Mouse (Mus musculus): ENCODE measurements around the gene Haspin. TPM values are rescaled to one million over a fixed set of nuclear protein-coding genes. Genes with fewer than 3 reads are reported as not detected.

The Haspin gene
- polyA plus RNA-seq, 1 experiment from 2014 or later: 7.9 TPM

DNA sequence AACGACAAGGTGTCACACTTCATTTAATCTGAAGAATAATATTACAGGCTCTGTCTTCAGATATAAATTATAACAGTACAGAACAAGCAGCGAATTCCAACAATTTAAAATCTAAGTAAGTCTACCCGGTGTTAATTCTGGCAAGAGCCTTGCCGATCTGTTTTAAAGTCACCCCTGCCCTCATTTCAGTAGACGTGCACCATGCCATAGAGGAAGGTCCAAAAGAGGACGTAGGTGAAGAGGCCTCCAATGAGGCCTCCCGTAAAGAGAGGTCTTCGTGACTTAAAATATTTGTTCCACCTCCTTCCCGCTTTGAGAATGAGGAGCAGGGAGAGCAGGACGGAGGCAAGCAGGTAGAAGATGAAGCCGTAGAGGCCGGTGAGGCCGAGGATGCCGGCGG is 38.1 kb upstream of the Haspin start:
- Histone ChIP-seq H3K4me3 (ENCODE audit: control insufficient read depth in 1 of 2, insufficient read depth in 1 of 2, low read depth in 1 of 2, low read length in 2 of 2) (peak overlapping the region; percentile 65 to 99), H3K4me1 (ENCODE audit: control insufficient read depth in 2 of 2, insufficient read depth in 2 of 2, low read length in 2 of 2) (peaks cover 20 to 40% of the 10 kb centered on the region in 2 experiments), H3K27me3 (ENCODE audit: control insufficient read depth, insufficient read depth, low read length) (no peaks in the 10 kb centered on the region), H3K9me3 (ENCODE audit: control insufficient read depth, low read length) (no peaks in the 10 kb centered on the region), H3K27ac (replicated peaks in 1 of 2; ENCODE audit: control insufficient read depth in 1 of 2, insufficient read depth in 1 of 2, low read depth in 2 of 2, low read length in 2 of 2) (peak overlapping the region in 1 of 2 experiments; percentile 76; a peak in 1 of 4 replicates), H3K9ac (ENCODE audit: low read length) (peak overlapping the region; percentile 95), H3K36me3 (ENCODE audit: control insufficient read depth, insufficient read depth, low read length) (peaks cover 47% of the 10 kb centered on the region), H3K4me2 (ENCODE audit: low read length) (peak overlapping the region; percentile 81)
- ATAC-seq (ENCODE audit: insufficient number of reproducible peaks, insufficient read depth, low FRiP score, low read depth): no peak
- WGBS: under 1% methylated on average over 15 of the region's 15 CpGs

DNA sequence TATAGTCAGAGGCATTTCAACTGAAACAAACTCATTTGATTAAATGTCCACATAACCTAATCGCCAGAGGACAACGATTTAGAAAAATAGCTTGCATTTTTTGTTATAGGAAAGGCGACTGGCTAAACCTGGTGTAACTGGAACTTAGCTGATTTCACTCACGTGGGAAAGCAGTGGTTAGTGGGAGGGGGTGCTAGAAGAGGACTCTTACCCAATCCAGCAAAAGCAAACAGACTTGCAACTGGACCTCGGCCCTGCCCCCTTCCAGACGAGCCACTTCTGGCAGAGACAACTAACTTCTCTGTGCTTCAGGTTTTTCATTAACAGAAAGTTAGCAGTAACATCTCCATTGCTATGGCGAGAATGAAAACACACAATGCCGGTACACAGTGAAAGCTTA is 37.5 kb upstream of the Haspin start:
- WGBS: 44% methylated on average over 8 of the region's 8 CpGs
- H3K4me1 ChIP-seq (ENCODE audit: control insufficient read depth in 2 of 2, insufficient read depth in 2 of 2, low read length in 2 of 2): peaks cover 20 to 40% of the 10 kb centered on the region in 2 experiments
- peak overlapping the region; percentile 81 for H3K4me2 ChIP-seq (ENCODE audit: low read length)
- H3K27me3 ChIP-seq (ENCODE audit: control insufficient read depth, insufficient read depth, low read length): no peaks in the 10 kb centered on the region
- peaks cover 48% of the 10 kb centered on the region for H3K36me3 ChIP-seq (ENCODE audit: control insufficient read depth, insufficient read depth, low read length)
- no peak overlapping the region for H3K27ac ChIP-seq (replicated peaks in 1 of 2; ENCODE audit: control insufficient read depth in 1 of 2, insufficient read depth in 1 of 2, low read depth in 2 of 2, low read length in 2 of 2)
- no peak for ATAC-seq (ENCODE audit: insufficient number of reproducible peaks, insufficient read depth, low FRiP score, low read depth)
- peak overlapping the region; percentile 65 to 99; a peak in 3 of 4 replicates for H3K4me3 ChIP-seq (ENCODE audit: control insufficient read depth in 1 of 2, insufficient read depth in 1 of 2, low read depth in 1 of 2, low read length in 2 of 2)
- H3K9me3 ChIP-seq (ENCODE audit: control insufficient read depth, low read length): no peaks in the 10 kb centered on the region
- peak overlapping the region; percentile 95 for H3K9ac ChIP-seq (ENCODE audit: low read length)

DNA sequence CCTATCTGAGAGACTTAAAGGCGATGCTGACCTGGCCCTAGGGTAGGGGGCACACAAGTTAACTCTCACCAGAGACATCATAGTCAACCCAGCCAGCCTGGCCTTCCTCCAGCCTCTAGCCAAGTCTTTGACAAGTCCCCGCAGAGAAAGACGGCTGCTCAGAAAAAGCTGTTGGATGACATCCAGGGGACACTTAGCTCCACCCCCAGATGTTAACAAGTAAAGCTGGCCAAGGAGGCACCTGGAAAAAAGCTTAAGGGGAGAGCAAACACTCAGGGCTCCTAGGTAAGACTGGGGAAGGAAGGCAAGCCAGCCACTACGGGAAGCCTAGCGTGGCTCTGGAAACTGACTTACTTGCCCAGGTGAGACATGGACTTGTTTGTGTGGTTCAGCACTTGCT is 34.1 kb upstream of the Haspin start:
- 34% methylated on average over 5 of the region's 5 CpGs for WGBS

DNA sequence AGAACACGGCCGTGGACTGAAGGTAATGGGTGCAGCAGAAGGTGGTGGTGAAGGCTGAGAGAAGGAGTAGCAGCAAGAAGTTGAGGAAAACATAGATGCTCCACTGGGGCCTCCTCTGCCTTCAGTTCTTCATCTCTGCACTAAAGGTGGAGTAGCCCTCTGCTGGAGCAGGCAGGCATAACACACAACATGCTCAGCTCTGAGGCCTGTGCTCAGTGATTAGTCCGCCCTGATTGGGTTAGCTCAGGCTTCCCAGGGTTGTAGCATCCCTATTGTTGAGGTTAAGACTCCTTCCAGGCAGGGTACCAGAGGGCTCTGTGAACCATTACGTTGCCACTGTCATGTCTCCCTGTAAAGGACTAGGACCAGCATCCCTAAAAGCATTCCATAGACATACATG is 31.1 kb upstream of the Haspin start:
- H3K4me1 ChIP-seq (ENCODE audit: control insufficient read depth in 2 of 2, insufficient read depth in 2 of 2, low read length in 2 of 2): peaks cover 10 to 17% of the 10 kb centered on the region in 2 experiments; a peak in 3 of 4 replicates
- WGBS: 33% methylated on average over 4 of the region's 4 CpGs
- ATAC-seq (ENCODE audit: insufficient number of reproducible peaks, insufficient read depth, low FRiP score, low read depth): no peak

More for the DNA sequence above, 34.1 kb upstream of the Haspin start:
- Histone ChIP-seq H3K9me3 (ENCODE audit: control insufficient read depth, low read length) (no peaks in the 10 kb centered on the region), H3K27ac (replicated peaks in 1 of 2; ENCODE audit: control insufficient read depth in 1 of 2, insufficient read depth in 1 of 2, low read depth in 2 of 2, low read length in 2 of 2) (peak overlapping the region in 1 of 2 experiments; percentile 55; a peak in 2 of 4 replicates), H3K9ac (ENCODE audit: low read length) (peak overlapping the region; percentile 30), H3K4me2 (ENCODE audit: low read length) (no peak overlapping the region), H3K36me3 (ENCODE audit: control insufficient read depth, insufficient read depth, low read length) (peaks cover 34% of the 10 kb centered on the region), H3K4me3 (ENCODE audit: control insufficient read depth in 1 of 2, insufficient read depth in 1 of 2, low read depth in 1 of 2, low read length in 2 of 2) (no peak overlapping the region), H3K27me3 (ENCODE audit: control insufficient read depth, insufficient read depth, low read length) (no peaks in the 10 kb centered on the region), H3K4me1 (ENCODE audit: control insufficient read depth in 2 of 2, insufficient read depth in 2 of 2, low read length in 2 of 2) (peaks cover 12 to 30% of the 10 kb centered on the region in 2 experiments; a peak in 3 of 4 replicates)
- no peak for ATAC-seq (ENCODE audit: insufficient number of reproducible peaks, insufficient read depth, low FRiP score, low read depth)

DNA sequence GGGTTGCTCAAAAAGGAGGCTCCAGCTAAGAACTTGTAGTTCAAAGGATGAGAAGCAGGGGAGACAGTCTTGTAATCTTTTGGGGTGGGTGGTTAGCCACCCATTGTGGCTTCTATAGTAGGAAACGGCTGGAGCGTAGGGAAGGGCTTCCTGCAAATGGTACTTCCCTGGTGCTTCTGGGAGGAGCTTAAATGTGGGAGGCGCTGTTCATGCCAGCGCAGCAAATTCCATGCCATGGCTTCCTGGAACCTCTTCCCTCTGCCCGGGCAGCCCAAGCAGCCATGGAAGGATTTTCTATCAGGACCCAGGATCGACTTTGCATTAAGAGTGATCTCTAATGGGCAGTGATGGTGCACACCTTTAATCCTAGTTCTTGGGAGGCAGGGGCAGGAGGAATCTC is 30.5 kb upstream of the Haspin start:
- Histone ChIP-seq H3K27ac (replicated peaks in 1 of 2; ENCODE audit: control insufficient read depth in 1 of 2, insufficient read depth in 1 of 2, low read depth in 2 of 2, low read length in 2 of 2) (no peak overlapping the region), H3K4me3 (ENCODE audit: control insufficient read depth in 1 of 2, insufficient read depth in 1 of 2, low read depth in 1 of 2, low read length in 2 of 2) (no peak overlapping the region), H3K36me3 (ENCODE audit: control insufficient read depth, insufficient read depth, low read length) (peaks cover 16% of the 10 kb centered on the region), H3K9me3 (ENCODE audit: control insufficient read depth, low read length) (no peaks in the 10 kb centered on the region), H3K4me2 (ENCODE audit: low read length) (no peak overlapping the region), H3K9ac (ENCODE audit: low read length) (no peak overlapping the region), H3K27me3 (ENCODE audit: control insufficient read depth, insufficient read depth, low read length) (no peaks in the 10 kb centered on the region), H3K4me1 (ENCODE audit: control insufficient read depth in 2 of 2, insufficient read depth in 2 of 2, low read length in 2 of 2) (peaks cover 10 to 17% of the 10 kb centered on the region in 2 experiments; a peak in 3 of 4 replicates)
- ATAC-seq (ENCODE audit: insufficient number of reproducible peaks, insufficient read depth, low FRiP score, low read depth): no peak
- 68% methylated on average over 6 of the region's 6 CpGs for WGBS

More for the DNA sequence above, 31.1 kb upstream of the Haspin start:
- Histone ChIP-seq H3K9me3 (ENCODE audit: control insufficient read depth, low read length) (no peaks in the 10 kb centered on the region), H3K27me3 (ENCODE audit: control insufficient read depth, insufficient read depth, low read length) (no peaks in the 10 kb centered on the region), H3K36me3 (ENCODE audit: control insufficient read depth, insufficient read depth, low read length) (peaks cover 22% of the 10 kb centered on the region), H3K4me2 (ENCODE audit: low read length) (no peak overlapping the region), H3K9ac (ENCODE audit: low read length) (no peak overlapping the region), H3K4me3 (ENCODE audit: control insufficient read depth in 1 of 2, insufficient read depth in 1 of 2, low read depth in 1 of 2, low read length in 2 of 2) (no peak overlapping the region), H3K27ac (replicated peaks in 1 of 2; ENCODE audit: control insufficient read depth in 1 of 2, insufficient read depth in 1 of 2, low read depth in 2 of 2, low read length in 2 of 2) (no peak overlapping the region)

DNA sequence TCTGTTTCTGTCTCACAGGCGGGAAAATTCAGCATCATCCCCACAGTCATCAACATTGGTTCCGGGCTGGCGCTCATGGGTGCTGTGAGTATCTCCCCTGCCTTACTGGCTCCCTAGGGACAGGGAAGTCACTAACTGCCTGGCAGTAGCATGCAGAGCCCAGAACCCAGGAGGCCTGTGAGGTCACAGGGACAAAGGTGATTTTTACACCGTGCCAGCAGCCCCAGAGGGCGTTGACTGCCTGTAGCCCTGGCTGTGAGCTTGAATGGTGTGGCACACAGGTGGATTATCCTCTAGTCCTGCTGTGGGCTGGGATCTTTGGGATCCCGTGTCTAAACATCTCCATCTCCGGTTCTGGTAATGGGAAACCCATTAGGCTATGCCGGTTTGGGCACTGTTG is 30.0 kb upstream of the Haspin start:
- peaks cover 13% of the 10 kb centered on the region; the same call in 1 of the 2 replicates for H3K36me3 ChIP-seq (ENCODE audit: control insufficient read depth, insufficient read depth, low read length)
- no peak overlapping the region for H3K4me2 ChIP-seq (ENCODE audit: low read length)
- ATAC-seq (ENCODE audit: insufficient number of reproducible peaks, insufficient read depth, low FRiP score, low read depth): no peak
- peaks cover 10 to 17% of the 10 kb centered on the region in 2 experiments; a peak in 3 of 4 replicates for H3K4me1 ChIP-seq (ENCODE audit: control insufficient read depth in 2 of 2, insufficient read depth in 2 of 2, low read length in 2 of 2)
- no peaks in the 10 kb centered on the region for H3K9me3 ChIP-seq (ENCODE audit: control insufficient read depth, low read length)
- WGBS: 76% methylated on average over 8 of the region's 8 CpGs
- no peak overlapping the region for H3K27ac ChIP-seq (replicated peaks in 1 of 2; ENCODE audit: control insufficient read depth in 1 of 2, insufficient read depth in 1 of 2, low read depth in 2 of 2, low read length in 2 of 2)
- H3K9ac ChIP-seq (ENCODE audit: low read length): no peak overlapping the region
- H3K27me3 ChIP-seq (ENCODE audit: control insufficient read depth, insufficient read depth, low read length): no peaks in the 10 kb centered on the region
- no peak overlapping the region for H3K4me3 ChIP-seq (ENCODE audit: control insufficient read depth in 1 of 2, insufficient read depth in 1 of 2, low read depth in 1 of 2, low read length in 2 of 2)

DNA sequence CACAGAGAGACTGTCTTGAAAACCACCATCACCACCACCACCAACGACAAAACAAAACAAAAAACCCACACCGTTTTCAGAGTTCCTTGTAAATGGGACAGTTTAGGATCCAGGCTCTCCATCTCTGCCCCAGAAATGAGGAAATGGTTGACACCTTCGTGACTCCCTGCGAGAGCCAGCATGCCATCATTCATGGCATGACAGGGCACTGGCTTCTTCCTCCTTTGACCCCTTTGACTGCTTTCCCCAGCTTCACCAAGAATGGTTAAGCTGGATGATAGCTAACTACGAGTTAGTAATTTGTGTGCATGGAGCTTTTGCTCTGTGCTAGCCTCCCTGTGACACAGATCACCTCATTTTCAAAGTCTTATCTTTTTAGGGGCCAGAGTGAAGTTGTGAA is 24.2 kb upstream of the Haspin start:
- H3K4me2 ChIP-seq (ENCODE audit: low read length): no peak overlapping the region
- no peak overlapping the region for H3K4me3 ChIP-seq (ENCODE audit: control insufficient read depth in 1 of 2, insufficient read depth in 1 of 2, low read depth in 1 of 2, low read length in 2 of 2)
- no peak overlapping the region for H3K9ac ChIP-seq (ENCODE audit: low read length)
- no peaks in the 10 kb centered on the region for H3K36me3 ChIP-seq (ENCODE audit: control insufficient read depth, insufficient read depth, low read length)
- H3K27me3 ChIP-seq (ENCODE audit: control insufficient read depth, insufficient read depth, low read length): peaks cover 16% of the 10 kb centered on the region
- H3K27ac ChIP-seq (replicated peaks in 1 of 2; ENCODE audit: control insufficient read depth in 1 of 2, insufficient read depth in 1 of 2, low read depth in 2 of 2, low read length in 2 of 2): no peak overlapping the region
- H3K4me1 ChIP-seq (ENCODE audit: control insufficient read depth in 2 of 2, insufficient read depth in 2 of 2, low read length in 2 of 2): peaks cover 3 to 20% of the 10 kb centered on the region in 2 experiments
- H3K9me3 ChIP-seq (ENCODE audit: control insufficient read depth, low read length): no peaks in the 10 kb centered on the region
- 77% methylated on average over 5 of the region's 5 CpGs for WGBS
- no peak for ATAC-seq (ENCODE audit: insufficient number of reproducible peaks, insufficient read depth, low FRiP score, low read depth)

DNA sequence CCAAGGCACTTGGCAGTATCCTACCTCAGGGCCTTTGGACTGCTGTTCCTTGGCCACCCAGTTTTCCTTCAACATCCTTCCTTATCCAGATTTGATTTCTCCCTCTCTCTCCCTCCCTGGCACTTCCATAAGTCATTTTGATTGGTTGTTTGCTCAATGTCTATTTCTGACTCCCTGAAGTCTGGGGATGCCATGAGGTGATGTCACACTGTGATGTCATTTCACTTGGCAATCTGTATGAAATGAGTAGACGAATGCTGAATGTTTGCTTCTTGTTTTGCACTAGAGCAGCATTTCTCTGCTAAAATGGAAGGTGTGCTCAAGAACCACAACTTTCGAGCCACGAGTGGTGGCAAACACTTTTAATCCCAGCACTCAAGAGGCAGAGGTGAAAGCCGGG is 23.5 kb upstream of the Haspin start:
- Histone ChIP-seq H3K9me3 (ENCODE audit: control insufficient read depth, low read length) (no peaks in the 10 kb centered on the region), H3K4me3 (ENCODE audit: control insufficient read depth in 1 of 2, insufficient read depth in 1 of 2, low read depth in 1 of 2, low read length in 2 of 2) (no peak overlapping the region), H3K27ac (replicated peaks in 1 of 2; ENCODE audit: control insufficient read depth in 1 of 2, insufficient read depth in 1 of 2, low read depth in 2 of 2, low read length in 2 of 2) (peak overlapping the region in 1 of 2 experiments; percentile 50; a peak in 1 of 4 replicates), H3K4me2 (ENCODE audit: low read length) (peak overlapping the region; percentile 94; the same call in 1 of the 2 replicates), H3K9ac (ENCODE audit: low read length) (no peak overlapping the region), H3K4me1 (ENCODE audit: control insufficient read depth in 2 of 2, insufficient read depth in 2 of 2, low read length in 2 of 2) (peaks cover 3 to 17% of the 10 kb centered on the region in 2 experiments), H3K27me3 (ENCODE audit: control insufficient read depth, insufficient read depth, low read length) (peaks cover 16% of the 10 kb centered on the region), H3K36me3 (ENCODE audit: control insufficient read depth, insufficient read depth, low read length) (no peaks in the 10 kb centered on the region)
- WGBS: 70% methylated on average over 4 of the region's 4 CpGs
- no peak for ATAC-seq (ENCODE audit: insufficient number of reproducible peaks, insufficient read depth, low FRiP score, low read depth)

Measured in heart, embryonic 14.5 days (tissue).